Mouse (Mus musculus) neural tube, embryonic 15.5 days (tissue): ENCODE measurements around the gene Smg6. TPM values are rescaled to one million over a fixed set of nuclear protein-coding genes. Genes with fewer than 3 reads are reported as not detected.

ENCODE experiments used
- ATAC-seq: fragments of 200-750 bp; cut with Nextera tagmentation; 2 replicates; pipeline ENCODE4 v1.8.0; 2017; ENCODE audit warnings: mild to moderate bottlenecking, moderate TSS enrichment, moderate library complexity; ENCODE audit not compliant: low FRiP score
- H3K27ac ChIP-seq: fragments of 300-500 bp; sonication (generic); replicated peaks from 2 replicates; pipeline ENCODE4 v1.5.1; 2015; ENCODE audit warnings: mild to moderate bottlenecking, inconsistent platforms
- H3K27me3 ChIP-seq: fragments of 300-500 bp; sonication (generic); replicated peaks from 2 replicates; pipeline ENCODE4 v1.6.1; 2015; ENCODE audit warnings: inconsistent platforms
- H3K36me3 ChIP-seq: fragments of 300-500 bp; sonication (generic); 2 replicates; pipeline ENCODE4 v1.6.1; 2015; ENCODE audit warnings: inconsistent platforms
- H3K4me1 ChIP-seq: fragments of 300-500 bp; sonication (generic); 2 replicates; pipeline ENCODE4 v1.6.1; 2015; ENCODE audit warnings: inconsistent platforms
- H3K4me2 ChIP-seq: fragments of 300-500 bp; sonication (generic); 2 replicates; pipeline ENCODE4 v1.6.1; 2015; ENCODE audit warnings: inconsistent platforms, mild to moderate bottlenecking, moderate library complexity
- H3K4me3 ChIP-seq: fragments of 300-500 bp; sonication (generic); replicated peaks from 2 replicates; pipeline ENCODE4 v1.5.1; 2015; ENCODE audit warnings: mild to moderate bottlenecking, inconsistent platforms
- H3K9ac ChIP-seq: fragments of 300-500 bp; sonication (generic); replicated peaks from 2 replicates; pipeline ENCODE4 v1.6.1; 2015; ENCODE audit warnings: mild to moderate bottlenecking, inconsistent platforms
- H3K9me3 ChIP-seq: fragments of 300-500 bp; sonication (generic); replicated peaks from 2 replicates; pipeline ENCODE4 v1.6.1; 2016; ENCODE audit warnings: inconsistent platforms
- whole genome bisulfite sequencing: fragments of 180-500 bp; shearing (Covaris S2); methylation state at CpG from one replicate; pipeline ENCODE4 v1.1.7; 2015; ENCODE audit warnings: mixed read lengths; 5-methylcytosine and 5-hydroxymethylcytosine counted together
- polyA plus RNA-seq: library from polyadenylated mRNA; unstranded; fragments of >200 nt; fragmentation: Nextera tagmentation; extraction: Ambion mirVana; gene quantifications from 2 replicates; pipeline ENCODE4 v1.2.1, GENCODE M21; 2015

Gene Smg6
- polyA plus RNA-seq, 1 experiment from 2014 or later = 13.3 TPM

GRCm38 (mm10) chr11:74976835-74977687, 51.4 kb downstream of the Smg6 start:
- Histone ChIP-seq H3K9ac (no peak overlapping the region), H3K27me3 (no peaks in the 10 kb centered on the region), H3K4me1 (no peaks in the 10 kb centered on the region), H3K36me3 (peaks cover 6% of the 10 kb centered on the region; the same call in 1 of the 2 replicates), H3K9me3 (no peaks in the 10 kb centered on the region), H3K27ac (no peak overlapping the region), H3K4me3 (no peak overlapping the region), H3K4me2 (no peak overlapping the region)
- ATAC-seq = no peak
- 89% methylated on average over 3 of the region's 3 CpGs for WGBS

- peak; percentile 69; the same call in 1 of the 2 replicates for ATAC-seq
- WGBS = 46% methylated on average over 2 of the region's 2 CpGs
- no peaks in the 10 kb centered on the region for H3K4me1 ChIP-seq
These were observed 55.8 kb downstream of the Smg6 start for GRCm38 (mm10) chr11:74981464-74981863.

GRCm38 (mm10) chr11:74982241-74982640, 56.6 kb downstream of the Smg6 start:
- Histone ChIP-seq H3K4me2 (no peak overlapping the region), H3K36me3 (peaks cover 3% of the 10 kb centered on the region; the same call in 1 of the 2 replicates), H3K9ac (no peak overlapping the region), H3K9me3 (no peaks in the 10 kb centered on the region), H3K27me3 (no peaks in the 10 kb centered on the region), H3K27ac (no peak overlapping the region), H3K4me3 (no peak overlapping the region), H3K4me1 (no peaks in the 10 kb centered on the region)
- ATAC-seq = no peak

More at GRCm38 (mm10) chr11:74981464-74981863, 55.8 kb downstream of the Smg6 start:
- Histone ChIP-seq H3K9me3 (no peaks in the 10 kb centered on the region), H3K4me2 (no peak overlapping the region), H3K27ac (no peak overlapping the region), H3K4me3 (no peak overlapping the region), H3K36me3 (peaks cover 3% of the 10 kb centered on the region; the same call in 1 of the 2 replicates), H3K9ac (peak overlapping the region; percentile 7; the same call in 1 of the 2 replicates), H3K27me3 (no peaks in the 10 kb centered on the region)

- Histone ChIP-seq H3K9me3 (no peaks in the 10 kb centered on the region), H3K36me3 (peaks cover 11% of the 10 kb centered on the region; the same call in 1 of the 2 replicates), H3K27ac (no peak overlapping the region), H3K27me3 (no peaks in the 10 kb centered on the region), H3K4me3 (no peak overlapping the region), H3K9ac (no peak overlapping the region), H3K4me2 (no peak overlapping the region), H3K4me1 (0 out of 2 replicates have a peak, but pooled peaks cover 6% of the 10 kb centered on the region)
- no peak for ATAC-seq
- WGBS = 53% methylated on average over 5 of the region's 5 CpGs
These were observed 62.5 kb downstream of the Smg6 start for GRCm38 (mm10) chr11:74988162-74988561.

GRCm38 (mm10) chr11:74989047-74989446, 63.4 kb downstream of the Smg6 start:
- WGBS = 73% methylated on average over 2 of the region's 2 CpGs
- no peak for ATAC-seq

GRCm38 (mm10) chr11:74990501-74990900, 64.9 kb downstream of the Smg6 start:
- ATAC-seq = no peak
- Histone ChIP-seq H3K9me3 (no peaks in the 10 kb centered on the region), H3K4me3 (no peak overlapping the region), H3K27me3 (no peaks in the 10 kb centered on the region), H3K4me1 (0 out of 2 replicates have a peak, but pooled peaks cover 6% of the 10 kb centered on the region), H3K4me2 (no peak overlapping the region), H3K36me3 (peaks cover 11% of the 10 kb centered on the region; the same call in 1 of the 2 replicates), H3K9ac (no peak overlapping the region), H3K27ac (no peak overlapping the region)
- 84% methylated on average over 5 of the region's 5 CpGs for WGBS

More at GRCm38 (mm10) chr11:74989047-74989446, 63.4 kb downstream of the Smg6 start:
- Histone ChIP-seq H3K9ac (no peak overlapping the region), H3K36me3 (peaks cover 11% of the 10 kb centered on the region; the same call in 1 of the 2 replicates), H3K9me3 (no peaks in the 10 kb centered on the region), H3K4me1 (0 out of 2 replicates have a peak, but pooled peaks cover 6% of the 10 kb centered on the region), H3K4me3 (no peak overlapping the region), H3K27ac (no peak overlapping the region), H3K27me3 (no peaks in the 10 kb centered on the region), H3K4me2 (no peak overlapping the region)

- H3K27me3 ChIP-seq = no peaks in the 10 kb centered on the region
- H3K9ac ChIP-seq = no peak overlapping the region
- 88% methylated on average over 1 of the region's 1 CpGs for WGBS
- H3K4me3 ChIP-seq = no peak overlapping the region
- peaks cover 11% of the 10 kb centered on the region; the same call in 1 of the 2 replicates for H3K36me3 ChIP-seq
- H3K27ac ChIP-seq = no peak overlapping the region
- 0 out of 2 replicates have a peak, but pooled peaks cover 6% of the 10 kb centered on the region for H3K4me1 ChIP-seq
- H3K4me2 ChIP-seq = no peak overlapping the region
- no peak for ATAC-seq
- H3K9me3 ChIP-seq = no peaks in the 10 kb centered on the region
These were observed 65.7 kb downstream of the Smg6 start for GRCm38 (mm10) chr11:74991290-74991689.

GRCm38 (mm10) chr11:74992427-74992987, 66.9 kb downstream of the Smg6 start:
- H3K4me2 ChIP-seq = no peak overlapping the region
- peaks cover 11% of the 10 kb centered on the region; the same call in 1 of the 2 replicates for H3K36me3 ChIP-seq
- ATAC-seq = no peak
- WGBS = 71% methylated on average over 9 of the region's 9 CpGs
- 0 out of 2 replicates have a peak, but pooled peaks cover 6% of the 10 kb centered on the region for H3K4me1 ChIP-seq
- no peak overlapping the region for H3K4me3 ChIP-seq
- no peaks in the 10 kb centered on the region for H3K27me3 ChIP-seq
- no peak overlapping the region for H3K27ac ChIP-seq
- H3K9me3 ChIP-seq = no peaks in the 10 kb centered on the region
- H3K9ac ChIP-seq = no peak overlapping the region

GRCm38 (mm10) chr11:74994141-74994540, 68.5 kb downstream of the Smg6 start:
- no peaks in the 10 kb centered on the region for H3K27me3 ChIP-seq
- H3K36me3 ChIP-seq = peaks cover 13% of the 10 kb centered on the region; the same call in 1 of the 2 replicates
- no peak overlapping the region for H3K9ac ChIP-seq
- ATAC-seq = no peak
- H3K4me1 ChIP-seq = 0 out of 2 replicates have a peak, but pooled peaks cover under 1% of the 10 kb centered on the region
- 69% methylated on average over 1 of the region's 1 CpGs for WGBS
- H3K9me3 ChIP-seq = no peaks in the 10 kb centered on the region
- H3K27ac ChIP-seq = no peak overlapping the region
- H3K4me2 ChIP-seq = no peak overlapping the region
- H3K4me3 ChIP-seq = no peak overlapping the region

GRCm38 (mm10) chr11:74994856-74995255, 69.2 kb downstream of the Smg6 start:
- H3K27me3 ChIP-seq = no peaks in the 10 kb centered on the region
- H3K4me2 ChIP-seq = no peak overlapping the region
- no peak overlapping the region for H3K4me3 ChIP-seq
- H3K27ac ChIP-seq = no peak overlapping the region
- H3K36me3 ChIP-seq = peaks cover 13% of the 10 kb centered on the region; the same call in 1 of the 2 replicates
- no peak overlapping the region for H3K9ac ChIP-seq
- no peak for ATAC-seq
- no peaks in the 10 kb centered on the region for H3K4me1 ChIP-seq
- no peaks in the 10 kb centered on the region for H3K9me3 ChIP-seq

GRCm38 (mm10) chr11:74996482-74996881, 70.9 kb downstream of the Smg6 start:
- H3K36me3 ChIP-seq = peaks cover 6% of the 10 kb centered on the region; the same call in 1 of the 2 replicates
- no peaks in the 10 kb centered on the region for H3K9me3 ChIP-seq
- no peak for ATAC-seq
- no peak overlapping the region for H3K4me3 ChIP-seq
- no peak overlapping the region for H3K9ac ChIP-seq
- no peaks in the 10 kb centered on the region for H3K27me3 ChIP-seq
- H3K4me1 ChIP-seq = peaks cover 8% of the 10 kb centered on the region
- WGBS = 93% methylated on average over 1 of the region's 1 CpGs
- H3K4me2 ChIP-seq = no peak overlapping the region
- H3K27ac ChIP-seq = no peak overlapping the region
